Mouse (Mus musculus) mammary gland, adult 2 months (tissue): ENCODE results near the gene Serpina3c. TPM values are rescaled to one million over a fixed set of nuclear protein-coding genes. Genes with fewer than 3 reads are reported as not detected.

Experiments
- polyA plus RNA-seq: library from polyadenylated mRNA; depleted of rRNA; stranded (reverse); fragments of >200 nt; gene quantifications from 2 replicates; pipeline ENCODE4 v1.2.3, GENCODE M21; 2012; ENCODE audit warnings: low replicate concordance; rRNA removed

The Serpina3c gene
- 28.4 and 61.8 TPM in 2 replicates for polyA plus RNA-seq

GRCm38 (mm10) chr12:104153656-104154055 is at the start of gene Serpina3c:
TSS of gene Serpina3c (minus strand) at chr12:104153870.

DNA sequence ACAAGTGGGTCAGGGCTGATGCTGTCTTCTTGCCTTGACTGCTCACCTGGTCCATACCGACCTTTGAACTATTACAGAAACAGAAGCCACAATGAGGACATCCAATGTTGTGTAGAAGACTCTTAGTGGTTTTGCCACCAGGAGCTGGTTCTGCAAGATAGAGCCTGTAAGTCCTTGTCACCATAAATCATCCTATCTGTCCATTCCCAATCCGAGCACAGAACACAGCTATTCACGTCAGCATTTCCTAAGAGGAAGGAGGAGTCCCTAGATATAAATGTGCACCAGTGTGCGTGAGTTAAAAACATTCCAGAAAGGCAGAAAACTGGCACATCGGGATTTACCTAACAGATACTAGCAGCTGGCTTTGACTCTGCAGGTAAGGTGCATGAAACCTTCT is 26.0 kb downstream of the Serpina3c start, which contains the start of gene Serpina3b:
Gene Serpina3b, plus strand, starts transcription at position 301 of the 400 bp plus-strand sequence.

DNA sequence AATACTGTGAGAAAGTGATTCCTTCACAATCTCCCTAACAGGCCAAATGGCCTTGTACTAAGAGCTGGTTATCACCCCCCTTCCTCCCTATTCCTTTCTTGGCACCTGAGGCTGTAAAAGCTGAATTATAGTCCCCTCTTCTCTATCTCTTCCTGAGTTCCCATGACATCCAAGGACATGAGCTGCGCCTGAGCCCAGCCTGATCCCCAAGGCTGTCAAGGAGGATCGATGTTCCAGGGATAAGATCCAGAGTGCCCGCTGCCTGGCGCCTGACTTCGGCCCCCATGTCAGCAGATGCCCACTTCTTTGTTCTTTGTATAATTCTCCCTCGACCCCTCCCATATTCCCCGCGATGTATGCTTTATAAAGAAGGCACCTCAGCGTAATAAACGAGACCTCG is 41.3 kb downstream of the Serpina3c start, which contains the start of gene Serpina3a:
Gene Serpina3a, plus strand, starts transcription at position 392 of the 400 bp plus-strand sequence.

DNA sequence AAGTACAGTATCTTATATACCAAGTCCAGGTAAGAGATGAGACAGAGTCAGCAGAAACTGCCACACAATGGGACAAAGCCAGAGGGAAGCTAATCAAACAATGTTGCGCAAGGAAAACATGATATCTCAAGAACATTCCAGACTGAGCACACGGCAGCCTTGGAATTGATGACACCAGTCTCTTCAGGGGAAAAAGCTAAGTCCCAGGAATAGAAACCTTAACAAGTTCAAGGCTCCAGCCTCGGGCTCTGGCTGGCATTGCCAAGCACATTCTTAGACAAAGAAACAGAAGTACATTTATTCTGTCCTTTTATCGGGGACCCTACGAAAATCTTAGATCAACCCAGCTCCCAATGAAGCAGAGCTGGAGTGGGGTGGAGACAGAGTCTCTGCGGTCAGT is 52.9 kb downstream of the Serpina3c start, which contains the start of gene Serpina5:
Gene Serpina5, plus strand, starts transcription at position 346 of the 400 bp plus-strand sequence.

Other genes starting within 250 kb of the Serpina3c start
- 2.3 and 13.1 TPM in 2 replicates for gene Serpina1c, start 249.0 kb downstream of the Serpina3c start, polyA plus RNA-seq
- 10.6 and 11.5 TPM in 2 replicates for gene Serpina1e, start 194.9 kb downstream of the Serpina3c start, polyA plus RNA-seq
- gene Serpina11, start 163.9 kb downstream of the Serpina3c start, polyA plus RNA-seq = 0.07 and 1.2 TPM in 2 replicates
- 0.04 TPM in 1 of 2 replicates, not detected in the other for gene Serpina9, start 140.1 kb downstream of the Serpina3c start, polyA plus RNA-seq
- 0.04 and 0.73 TPM in 2 replicates for gene Serpina12, start 109.4 kb downstream of the Serpina3c start, polyA plus RNA-seq
- gene Serpina5, start 52.8 kb downstream of the Serpina3c start, polyA plus RNA-seq = not detected in 2 replicates
- gene Serpina3a, start 41.1 kb downstream of the Serpina3c start, polyA plus RNA-seq = not detected in 2 replicates
- gene Serpina3b, start 25.9 kb downstream of the Serpina3c start, polyA plus RNA-seq = 9.5 TPM in 1 of 2 replicates, not detected in the other
- gene Serpina3f, start 60.7 kb upstream of the Serpina3c start, polyA plus RNA-seq = 2.5 and 3.2 TPM in 2 replicates
- gene Serpina3g, start 82.4 kb upstream of the Serpina3c start, polyA plus RNA-seq = 38.8 and 52.0 TPM in 2 replicates
- 0.51 and 1.2 TPM in 2 replicates for gene Serpina3i, start 109.3 kb upstream of the Serpina3c start, polyA plus RNA-seq
- gene Serpina3j, start 160.7 kb upstream of the Serpina3c start, polyA plus RNA-seq = 0.11 and 3.6 TPM in 2 replicates
- gene Serpina3k, start 184.6 kb upstream of the Serpina3c start, polyA plus RNA-seq = 0.52 and 9.6 TPM in 2 replicates
- gene Serpina3m, start 184.6 kb upstream of the Serpina3c start, polyA plus RNA-seq = 0.65 and 0.96 TPM in 2 replicates